Mouse (Mus musculus) lung, adult 2 months (tissue): ENCODE measurements around the gene Gfod1.

Experiments
- CTCF ChIP-seq: fragments of 200-500 bp; IDR thresholded peaks from 2 replicates; pipeline ENCODE4 v1.5.1; 2011; ENCODE audit warnings: mild to moderate bottlenecking, low read length, control low read depth; ENCODE audit not compliant: insufficient read depth
- POLR2A ChIP-seq: fragments of 200-500 bp; IDR thresholded peaks from 2 replicates; pipeline ENCODE4 v1.6.1; 2011; ENCODE audit warnings: low read depth, mild to moderate bottlenecking, control low read depth, low read length, borderline replicate concordance; ENCODE audit errors: extremely low read depth

DNA sequence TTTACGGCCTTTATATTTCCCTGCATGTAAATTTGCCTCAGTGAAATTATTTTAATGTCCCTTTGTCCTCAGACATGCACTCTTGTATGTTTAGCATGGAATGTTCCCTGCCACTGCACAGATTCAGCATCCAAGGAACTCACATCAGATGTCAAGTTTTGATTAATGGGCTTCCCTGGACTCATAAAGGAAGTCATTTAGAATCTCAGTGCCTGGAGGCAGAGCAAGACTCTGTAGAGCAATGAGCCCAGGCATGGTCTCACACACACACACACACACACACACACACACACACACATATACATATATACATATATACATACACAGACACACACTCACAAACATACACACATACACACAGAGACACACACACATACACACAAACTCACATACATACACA is 81.9 kb downstream of the Gfod1 start:
- TF ChIP-seq CTCF, result no peak
- no peak for TF ChIP-seq POLR2A
